Mouse (Mus musculus) ES-Bruce4 (cell line): Measurements from ENCODE around the gene Tcf7l2.

ENCODE experiments used
- CTCF ChIP-seq: IDR thresholded peaks from one replicate; pipeline ENCODE4 v1.8.1; 2011; ENCODE audit warnings: low read depth, low read length
- EP300 ChIP-seq: IDR thresholded peaks from 2 replicates; pipeline ENCODE4 v1.6.1; 2011; ENCODE audit warnings: low read depth, low read length; ENCODE audit not compliant: insufficient read depth
- POLR2A ChIP-seq: IDR thresholded peaks from one replicate; pipeline ENCODE4 v1.8.1; 2011; ENCODE audit warnings: low read length; ENCODE audit not compliant: insufficient read depth

DNA sequence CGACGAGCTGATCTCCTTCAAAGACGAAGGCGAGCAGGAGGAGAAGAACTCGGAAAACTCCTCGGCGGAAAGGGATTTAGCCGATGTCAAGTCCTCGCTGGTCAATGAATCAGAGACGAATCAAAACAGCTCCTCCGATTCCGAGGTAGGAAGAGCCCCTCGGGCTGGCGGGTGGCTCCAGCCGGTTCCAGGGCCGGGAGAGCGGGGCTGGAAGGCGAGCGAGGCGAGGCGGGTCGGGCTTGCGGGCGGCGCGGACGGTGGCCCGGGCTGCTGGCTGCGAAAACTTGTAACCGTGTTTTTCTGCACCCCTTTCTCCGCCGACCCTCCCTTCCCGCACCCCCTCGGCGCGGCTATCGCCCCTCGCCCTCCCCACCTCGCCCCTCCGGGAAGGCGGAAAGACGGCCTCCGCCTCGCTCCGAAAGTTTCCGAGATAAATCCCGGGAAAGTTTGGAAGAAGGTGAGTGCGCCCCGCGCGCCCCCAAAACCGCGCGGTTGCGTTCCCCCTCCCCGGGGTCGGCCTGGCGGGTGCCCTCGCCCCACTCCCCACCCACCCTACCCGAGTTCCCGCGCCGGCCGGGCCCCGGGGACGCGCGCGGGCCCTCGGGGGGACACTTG, 873 bp downstream of the Tcf7l2 start:
- no peak for TF ChIP-seq POLR2A
- TF ChIP-seq CTCF = no peak
- TF ChIP-seq EP300 = no peak
